Mouse (Mus musculus): ENCODE measurements around the gene E430018J23Rik. TPM values are rescaled to one million over a fixed set of nuclear protein-coding genes. Genes with fewer than 3 reads are reported as not detected.
"Not testable (repeated sequence)": the region's sequence is repeated elsewhere in the genome, so short reads cannot be mapped to it uniquely, and the experiment has no call there.

The E430018J23Rik gene
- polyA plus RNA-seq (2012), result 0.06 TPM in 1 of 2 replicates, not detected in the other

DNA sequence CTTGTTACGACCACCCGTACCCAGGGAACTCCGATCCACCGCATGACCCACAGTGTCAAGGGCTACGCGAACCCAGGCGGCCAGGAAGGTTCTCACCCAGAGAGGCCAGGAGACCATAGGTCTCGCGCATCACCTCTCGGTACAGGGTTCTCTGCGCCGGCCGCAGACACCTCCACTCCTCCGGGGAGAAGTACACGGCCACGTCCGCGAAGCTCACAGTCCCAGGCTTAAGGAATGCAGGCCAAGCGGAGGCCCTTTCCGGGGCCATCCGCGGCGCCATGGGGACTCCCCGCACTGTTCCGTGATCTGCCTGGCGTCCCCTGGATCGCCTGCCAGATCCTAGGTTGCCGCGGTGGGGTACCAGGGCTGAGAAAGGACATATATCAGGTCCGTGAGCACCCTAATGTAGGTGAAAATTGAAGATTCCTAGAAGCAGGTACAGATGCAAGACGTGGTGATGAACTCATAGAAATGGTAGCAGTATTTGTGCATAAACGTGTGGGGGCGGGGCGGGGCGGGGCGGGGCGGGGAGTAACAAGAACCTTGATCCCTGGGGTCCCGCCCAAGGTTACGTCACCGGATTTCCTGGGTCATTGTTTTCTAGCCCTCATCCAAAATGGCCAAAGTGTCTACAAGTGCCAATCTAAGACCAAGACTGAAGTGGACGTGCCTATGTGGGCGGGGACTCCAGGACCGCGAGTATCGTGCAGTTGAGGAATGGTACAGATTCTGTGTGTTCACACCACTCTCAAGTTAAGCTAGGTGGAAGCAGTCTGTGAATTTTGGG is at the start of gene E430018J23Rik:
TSS of gene E430018J23Rik (minus strand) at position 473 of the 787 bp plus-strand sequence.
- Histone ChIP-seq H3K4me1 (ENCODE audit: control insufficient read depth) (peaks cover 24% of the 10 kb centered on the region), H3K36me3 (ENCODE audit: control insufficient read depth) (peaks cover 11% of the 10 kb centered on the region), H3K9me3 (ENCODE audit: control insufficient read depth, low read length) (peaks cover 5% of the 10 kb centered on the region), H3K27me3 (ENCODE audit: control insufficient read depth) (peaks cover 15% of the 10 kb centered on the region), H3K4me3 (replicated peaks) (peak within 1 kb of the TSS; percentile 75)
- TF ChIP-seq GATA1 (IDR thresholded peaks at IDR 0.05; ENCODE audit: low read length) (no peak), TAL1 (IDR thresholded peaks at IDR 0.05; ENCODE audit: low read length) (no peak)

DNA sequence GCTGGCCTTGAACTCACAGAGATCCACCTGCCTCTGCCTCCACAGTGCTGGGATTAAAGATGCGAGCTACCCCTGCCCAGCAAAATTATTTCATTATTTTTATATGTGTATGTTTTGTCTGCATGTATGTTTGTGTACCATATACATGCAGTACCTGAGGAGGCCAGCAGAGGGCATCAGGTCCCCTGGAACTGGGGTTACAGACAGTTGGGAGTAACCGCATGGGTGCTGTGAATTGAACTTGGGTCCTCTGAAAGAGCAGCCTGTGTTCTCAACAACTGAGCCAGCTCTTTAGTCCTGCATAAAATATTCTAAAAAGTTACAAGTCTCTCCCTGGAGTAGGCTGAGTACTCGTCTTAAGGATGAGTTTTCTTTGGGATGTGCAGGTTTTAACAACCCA is 44.3 kb upstream of the E430018J23Rik start:
- peaks cover 1% of the 10 kb centered on the region for H3K27me3 ChIP-seq (ENCODE audit: control insufficient read depth)
- H3K4me3 ChIP-seq (replicated peaks), result no peak overlapping the region
- no peaks in the 10 kb centered on the region for H3K4me1 ChIP-seq (ENCODE audit: control insufficient read depth)
- peaks cover 6% of the 10 kb centered on the region for H3K36me3 ChIP-seq (ENCODE audit: control insufficient read depth)
- H3K9me3 ChIP-seq (ENCODE audit: control insufficient read depth, low read length), result peaks cover 18% of the 10 kb centered on the region
- no peak for TF ChIP-seq GATA1 (IDR thresholded peaks at IDR 0.05; ENCODE audit: low read length)
- TF ChIP-seq TAL1 (IDR thresholded peaks at IDR 0.05; ENCODE audit: low read length), result no peak

DNA sequence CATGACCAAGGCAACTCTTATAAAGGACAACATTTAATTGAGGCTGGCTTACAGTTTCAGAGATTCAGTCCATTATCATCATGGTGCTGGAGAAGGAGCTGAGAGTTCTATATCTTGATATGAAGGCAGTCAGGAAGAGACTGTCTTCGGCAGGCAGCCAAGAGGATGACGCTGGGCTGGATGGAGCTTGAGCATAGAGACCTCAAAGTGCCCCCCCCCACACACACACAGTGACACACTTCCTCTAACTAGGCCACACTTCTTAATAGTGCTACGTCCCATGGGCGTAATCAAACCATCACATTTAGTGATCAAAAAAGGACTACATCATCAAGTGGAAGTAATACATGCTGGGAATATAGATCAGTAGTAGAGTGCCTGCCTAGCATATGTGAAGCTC is 41.8 kb upstream of the E430018J23Rik start:
- H3K36me3 ChIP-seq (ENCODE audit: control insufficient read depth), result no peaks in the 10 kb centered on the region
- peaks cover 18% of the 10 kb centered on the region for H3K9me3 ChIP-seq (ENCODE audit: control insufficient read depth, low read length)
- no peak for TF ChIP-seq GATA1 (IDR thresholded peaks at IDR 0.05; ENCODE audit: low read length)
- TF ChIP-seq TAL1 (IDR thresholded peaks at IDR 0.05; ENCODE audit: low read length), result no peak
- H3K27me3 ChIP-seq (ENCODE audit: control insufficient read depth), result peaks cover 12% of the 10 kb centered on the region
- no peaks in the 10 kb centered on the region for H3K4me1 ChIP-seq (ENCODE audit: control insufficient read depth)
- no peak overlapping the region for H3K4me3 ChIP-seq (replicated peaks)

DNA sequence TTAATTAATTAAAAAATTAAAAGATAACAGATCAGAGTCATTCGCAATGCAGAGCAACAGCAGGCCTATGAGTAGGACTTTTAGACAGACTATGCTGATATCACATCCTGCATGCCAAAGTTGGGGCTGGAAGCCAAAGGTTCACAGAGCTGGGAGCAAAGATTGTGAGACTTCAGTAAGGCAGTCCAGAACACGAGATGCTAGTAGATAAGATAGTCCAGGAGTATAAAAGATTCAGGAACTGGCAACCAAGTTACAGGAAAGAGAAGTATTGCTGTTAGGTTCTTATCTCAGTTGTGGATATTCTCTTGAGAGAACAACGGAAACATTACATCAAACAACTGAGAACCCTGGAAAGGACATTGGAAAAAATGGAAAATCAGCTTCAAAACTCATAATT is 32.9 kb upstream of the E430018J23Rik start:
- H3K4me1 ChIP-seq (ENCODE audit: control insufficient read depth), result peaks cover 20% of the 10 kb centered on the region
- H3K36me3 ChIP-seq (ENCODE audit: control insufficient read depth), result no peaks in the 10 kb centered on the region
- no peak overlapping the region for H3K4me3 ChIP-seq (replicated peaks)
- peaks cover 21% of the 10 kb centered on the region for H3K27me3 ChIP-seq (ENCODE audit: control insufficient read depth)
- TF ChIP-seq TAL1 (IDR thresholded peaks at IDR 0.05; ENCODE audit: low read length) (no peak), GATA1 (IDR thresholded peaks at IDR 0.05; ENCODE audit: low read length) (no peak)
- no peaks in the 10 kb centered on the region for H3K9me3 ChIP-seq (ENCODE audit: control insufficient read depth, low read length)

DNA sequence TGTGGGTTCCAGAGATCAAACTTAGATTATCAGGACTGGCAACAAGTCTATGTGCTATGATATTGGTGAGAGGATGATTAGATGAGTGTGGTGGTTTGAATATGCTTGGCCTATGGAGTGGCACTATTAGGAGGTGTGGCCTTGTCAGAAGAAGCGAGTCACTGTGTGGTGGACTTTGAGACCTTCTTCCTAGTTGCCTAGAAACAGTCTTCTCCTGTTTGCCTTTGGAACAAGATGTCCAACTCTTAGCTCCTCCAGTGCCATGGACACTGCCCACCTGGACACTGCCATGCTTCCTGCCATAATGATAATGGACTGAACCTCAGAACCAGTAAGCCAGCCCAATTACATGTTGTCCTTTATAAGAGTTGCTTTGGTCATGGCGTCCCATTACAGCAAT is 32.5 kb upstream of the E430018J23Rik start:
- Histone ChIP-seq H3K4me3 (replicated peaks) (no peak overlapping the region), H3K36me3 (ENCODE audit: control insufficient read depth) (no peaks in the 10 kb centered on the region), H3K9me3 (ENCODE audit: control insufficient read depth, low read length) (no peaks in the 10 kb centered on the region), H3K4me1 (ENCODE audit: control insufficient read depth) (peaks cover 25% of the 10 kb centered on the region), H3K27me3 (ENCODE audit: control insufficient read depth) (peaks cover 21% of the 10 kb centered on the region)
- TF ChIP-seq TAL1 (IDR thresholded peaks at IDR 0.05; ENCODE audit: low read length) (no peak), GATA1 (IDR thresholded peaks at IDR 0.05; ENCODE audit: low read length) (no peak)

DNA sequence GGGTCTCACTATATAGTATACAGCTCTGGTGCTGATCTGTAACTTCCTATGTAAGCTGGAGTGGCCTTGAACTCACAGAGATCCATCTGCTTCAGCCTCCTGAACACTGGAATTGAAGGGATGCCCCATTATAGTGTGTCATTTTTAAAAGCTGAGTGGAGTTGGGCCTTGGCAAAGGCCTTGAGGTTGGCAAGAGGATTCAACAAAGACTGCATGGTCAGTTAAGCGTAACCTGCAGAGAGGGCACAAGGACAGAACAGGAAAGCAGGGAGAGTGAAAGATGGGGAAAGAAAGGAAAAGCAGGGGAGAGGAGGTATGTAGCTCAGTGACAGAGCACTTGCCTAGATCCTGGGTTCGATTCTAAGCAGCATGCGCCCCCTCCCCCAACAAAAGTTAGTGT is 31.9 kb upstream of the E430018J23Rik start:
- H3K27me3 ChIP-seq (ENCODE audit: control insufficient read depth), result peaks cover 15% of the 10 kb centered on the region
- H3K9me3 ChIP-seq (ENCODE audit: control insufficient read depth, low read length), result no peaks in the 10 kb centered on the region
- no peak overlapping the region for H3K4me3 ChIP-seq (replicated peaks)
- peaks cover 3% of the 10 kb centered on the region for H3K36me3 ChIP-seq (ENCODE audit: control insufficient read depth)
- H3K4me1 ChIP-seq (ENCODE audit: control insufficient read depth), result peaks cover 31% of the 10 kb centered on the region
- TF ChIP-seq GATA1 (IDR thresholded peaks at IDR 0.05; ENCODE audit: low read length) (no peak), TAL1 (IDR thresholded peaks at IDR 0.05; ENCODE audit: low read length) (no peak)

DNA sequence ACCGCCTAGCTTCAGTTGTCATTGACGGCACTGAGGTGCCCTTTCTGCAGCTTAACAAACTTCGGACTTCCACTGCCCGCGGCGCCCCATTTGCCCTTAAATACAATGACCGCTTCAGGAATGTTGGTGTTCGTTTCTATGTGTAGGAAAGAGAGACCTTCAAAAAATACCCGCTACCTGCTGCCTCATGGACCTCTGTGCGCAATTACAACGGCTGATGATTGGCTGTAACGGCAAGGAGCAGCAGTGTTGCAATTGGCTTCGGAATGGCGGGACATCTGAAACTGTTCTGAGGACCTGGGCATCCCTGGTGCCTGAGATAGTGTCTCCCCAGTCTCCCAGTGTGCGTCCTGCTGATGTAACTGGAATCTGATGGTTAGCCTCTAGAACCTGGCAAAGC is 28.8 kb upstream of the E430018J23Rik start:
- peaks cover 35% of the 10 kb centered on the region for H3K4me1 ChIP-seq (ENCODE audit: control insufficient read depth)
- TF ChIP-seq TAL1 (IDR thresholded peaks at IDR 0.05; ENCODE audit: low read length) (no peak), GATA1 (IDR thresholded peaks at IDR 0.05; ENCODE audit: low read length) (no peak)
- H3K36me3 ChIP-seq (ENCODE audit: control insufficient read depth), result peaks cover 31% of the 10 kb centered on the region
- H3K9me3 ChIP-seq (ENCODE audit: control insufficient read depth, low read length), result no peaks in the 10 kb centered on the region
- H3K27me3 ChIP-seq (ENCODE audit: control insufficient read depth), result peaks cover 11% of the 10 kb centered on the region
- H3K4me3 ChIP-seq (replicated peaks), result peak overlapping the region; percentile 93

DNA sequence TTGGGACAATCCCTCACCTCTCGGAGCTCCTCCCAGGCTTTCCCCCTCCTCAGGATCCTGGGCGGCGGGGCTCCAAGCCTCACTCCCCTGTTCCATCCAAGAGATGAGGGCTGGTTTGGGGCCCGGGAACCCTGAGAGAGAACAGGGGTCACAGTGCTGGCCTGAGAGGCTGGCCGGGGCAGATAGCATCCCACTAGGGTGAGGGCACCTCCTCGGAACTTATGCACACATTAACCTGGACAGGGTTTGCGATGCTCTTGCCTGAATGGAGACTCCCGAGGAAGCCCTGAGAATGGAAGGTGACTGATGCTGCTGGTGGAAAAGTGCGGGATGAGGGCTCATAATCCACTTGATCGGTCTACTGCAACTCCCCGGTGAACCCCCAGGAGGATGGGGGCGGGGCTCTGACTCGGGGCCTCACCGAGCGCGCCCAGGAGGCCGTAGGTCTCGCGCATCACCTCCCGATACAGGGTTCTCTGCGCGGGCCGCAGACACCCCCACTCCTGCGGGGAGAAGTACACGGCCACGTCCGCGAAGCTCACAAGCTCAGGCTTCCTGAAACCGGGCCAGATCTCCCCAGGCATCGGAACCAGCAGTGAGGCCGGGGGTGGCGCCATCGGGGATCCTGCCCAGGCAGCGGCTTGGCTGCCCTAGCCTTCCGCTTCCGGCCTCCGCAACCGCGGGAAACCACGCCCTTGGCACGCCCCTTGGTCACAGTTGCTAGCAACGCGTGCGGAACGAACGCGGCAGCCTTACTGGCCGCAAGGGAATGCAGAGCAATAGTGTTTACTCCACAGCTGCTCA is 28.2 kb upstream of the E430018J23Rik start, which contains the start of gene Zfp688:
TSS of gene Zfp688 (minus strand) at position 681 of the 804 bp plus-strand sequence.
- TF ChIP-seq TAL1 (IDR thresholded peaks at IDR 0.05; ENCODE audit: low read length) (no peak), GATA1 (IDR thresholded peaks at IDR 0.05; ENCODE audit: low read length) (no peak)
- Histone ChIP-seq H3K4me3 (replicated peaks) (peak within 1 kb of the TSS; percentile 93), H3K36me3 (ENCODE audit: control insufficient read depth) (peaks cover 32% of the 10 kb centered on the region), H3K27me3 (ENCODE audit: control insufficient read depth) (peaks cover 11% of the 10 kb centered on the region), H3K4me1 (ENCODE audit: control insufficient read depth) (peaks cover 35% of the 10 kb centered on the region), H3K9me3 (ENCODE audit: control insufficient read depth, low read length) (no peaks in the 10 kb centered on the region)

DNA sequence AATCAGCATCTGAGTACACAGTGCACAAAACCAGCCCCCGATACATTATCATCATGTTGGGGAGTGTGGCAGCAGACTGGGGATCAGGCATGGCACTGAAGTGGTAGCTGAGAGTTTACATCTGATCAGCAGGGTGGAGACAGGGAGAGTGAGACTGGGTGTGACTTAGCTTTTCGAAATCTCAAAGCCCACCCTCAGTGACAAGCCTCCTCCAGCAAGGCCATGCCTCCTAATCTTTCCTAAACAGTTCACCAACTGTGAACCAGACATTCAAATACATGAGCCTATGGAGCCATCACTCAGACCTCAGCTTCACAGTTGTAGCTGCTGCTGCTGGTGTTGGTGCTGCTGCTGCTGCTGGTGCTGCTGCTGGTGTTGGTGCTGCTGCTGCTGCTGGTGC is 18.0 kb upstream of the E430018J23Rik start:
- H3K36me3 ChIP-seq (ENCODE audit: control insufficient read depth), result peaks cover 2% of the 10 kb centered on the region; the same call in 1 of the 2 replicates
- H3K4me3 ChIP-seq (replicated peaks), result no peak overlapping the region
- peaks cover 15% of the 10 kb centered on the region for H3K4me1 ChIP-seq (ENCODE audit: control insufficient read depth)
- H3K27me3 ChIP-seq (ENCODE audit: control insufficient read depth), result no peaks in the 10 kb centered on the region
- TF ChIP-seq GATA1 (IDR thresholded peaks at IDR 0.05; ENCODE audit: low read length) (no peak), TAL1 (IDR thresholded peaks at IDR 0.05; ENCODE audit: low read length) (no peak)
- H3K9me3 ChIP-seq (ENCODE audit: control insufficient read depth, low read length), result no peaks in the 10 kb centered on the region; the same call in 1 of the 2 replicates

DNA sequence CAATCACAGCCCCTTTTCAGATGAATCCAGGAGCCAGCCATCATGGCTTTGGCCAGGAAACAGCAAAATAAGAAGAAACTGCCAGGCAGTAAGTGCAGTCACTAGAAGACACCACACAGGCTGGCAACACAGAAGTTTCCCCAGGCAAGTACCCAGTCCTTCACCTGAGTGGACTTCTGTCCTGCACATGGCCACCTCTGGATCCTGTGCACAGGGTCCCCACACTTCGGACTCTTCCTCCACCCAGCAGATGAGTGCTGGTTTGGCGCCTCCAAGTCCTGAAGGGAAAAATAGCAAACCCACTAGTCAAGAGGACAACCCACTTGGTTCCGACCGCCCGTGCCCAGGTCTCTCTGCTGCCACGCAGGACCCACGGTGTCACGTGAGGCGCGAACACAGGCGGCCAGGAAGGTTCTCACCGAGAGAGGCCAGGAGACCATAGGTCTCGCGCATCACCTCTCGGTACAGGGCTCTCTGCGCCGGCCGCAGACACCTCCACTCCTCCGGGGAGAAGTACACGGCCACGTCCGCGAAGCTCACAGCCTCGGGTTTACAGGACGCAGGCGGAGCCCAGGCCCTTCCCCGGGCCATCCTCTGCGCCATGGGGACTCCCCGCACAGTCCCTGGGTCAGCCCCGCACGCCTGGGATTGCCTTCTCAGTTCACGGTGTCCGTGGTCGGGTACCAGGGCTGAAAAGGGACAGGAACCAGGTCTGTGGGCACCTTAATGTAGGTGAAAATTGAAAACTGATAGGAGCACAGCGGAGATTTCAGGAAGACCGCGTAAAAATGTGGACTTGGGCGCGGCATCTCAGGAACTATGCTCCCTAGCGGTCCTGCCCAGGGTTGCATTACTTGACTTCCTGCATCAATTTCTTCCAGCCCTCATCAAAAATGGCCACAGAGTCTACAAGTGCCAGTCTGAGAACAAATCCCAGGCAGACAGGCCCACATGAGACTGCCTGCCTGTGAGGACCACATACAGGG is 12.9 kb upstream of the E430018J23Rik start, which contains the start of gene Zfp764:
TSS of gene Zfp764 (minus strand) at position 821 of the 986 bp plus-strand sequence.
- Histone ChIP-seq H3K4me3 (replicated peaks) (peak within 1 kb of the TSS; percentile 62), H3K4me1 (ENCODE audit: control insufficient read depth) (peaks cover 15% of the 10 kb centered on the region)
- H3K36me3 ChIP-seq (ENCODE audit: control insufficient read depth); H3K9me3 ChIP-seq (ENCODE audit: control insufficient read depth, low read length); H3K27me3 ChIP-seq (ENCODE audit: control insufficient read depth): not testable (repeated sequence)

DNA sequence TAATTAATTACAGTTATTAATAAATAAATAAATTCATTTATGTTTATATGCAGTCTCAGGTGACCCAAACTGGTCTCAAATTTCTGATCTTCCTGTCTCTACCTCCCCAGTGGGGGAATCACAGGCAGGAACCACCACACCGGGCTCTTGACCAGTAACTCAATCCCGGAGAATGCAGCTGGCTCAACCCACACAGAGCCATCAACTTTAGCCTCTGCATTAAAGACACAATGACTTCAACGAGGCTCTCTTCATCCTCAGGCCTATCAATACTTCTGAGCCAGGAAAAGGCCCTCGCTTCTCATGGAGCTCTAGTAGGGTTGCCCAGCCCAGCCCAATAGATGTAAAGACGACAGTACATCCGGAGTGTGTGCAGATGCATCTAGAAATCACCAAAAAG is 10.7 kb upstream of the E430018J23Rik start:
- H3K4me3 ChIP-seq (replicated peaks); H3K9me3 ChIP-seq (ENCODE audit: control insufficient read depth, low read length); H3K36me3 ChIP-seq (ENCODE audit: control insufficient read depth); H3K27me3 ChIP-seq (ENCODE audit: control insufficient read depth): not testable (repeated sequence)
- H3K4me1 ChIP-seq (ENCODE audit: control insufficient read depth), result peaks cover 24% of the 10 kb centered on the region

All from erythroblast, embryonic 14.5 days (primary cell).